Mouse (Mus musculus) CH12.LX (cell line): ENCODE data around the gene Insig1. TPM values are rescaled to one million over a fixed set of nuclear protein-coding genes. Genes with fewer than 3 reads are reported as not detected.
A peak's percentile ranks its signal among the peaks of the same experiment; 100 is the strongest.

ENCODE experiments used
- DNase-seq: peaks from one replicate; pipeline ENCODE4 v3.0.0-alpha.2; 2013; ENCODE audit errors: extremely low read depth
- H3K27ac ChIP-seq: 2 replicates; pipeline ENCODE4 v1.5.1; 2012; ENCODE audit warnings: low read depth, mild to moderate bottlenecking, control low read depth, moderate library complexity; ENCODE audit not compliant: insufficient read depth
- H3K27me3 ChIP-seq: replicated peaks from 2 replicates; pipeline ENCODE3; 2012; ENCODE audit warnings: inconsistent platforms
- H3K36me3 ChIP-seq, 2 experiments: replicated peaks in 1 of 2; 2 replicates each; pipeline versions ENCODE3 to v1.6.1; 2012; ENCODE audit warnings: inconsistent platforms in 1 of 2, low read length in 1 of 2, mild to moderate bottlenecking in 1 of 2, mixed read lengths in 1 of 2, moderate library complexity in 1 of 2; ENCODE audit not compliant: control insufficient read depth in 1 of 2, insufficient read depth in 1 of 2
- H3K4me1 ChIP-seq, 2 experiments: 2 replicates each; pipeline ENCODE4 v1.6.1; 2012; ENCODE audit warnings: inconsistent platforms in 1 of 2, moderate library complexity in 1 of 2; ENCODE audit not compliant: insufficient read depth in 2 of 2, control insufficient read depth in 1 of 2
- H3K4me2 ChIP-seq: 2 replicates; pipeline ENCODE4 v1.6.1; 2012; ENCODE audit warnings: low read depth, mild to moderate bottlenecking, control low read depth; ENCODE audit not compliant: poor library complexity, insufficient read depth, severe bottlenecking
- H3K4me3 ChIP-seq, 3 experiments: fragments of 150-350 bp in 1 of 3; sonication (generic) in 1 of 3; replicated peaks in 1 of 3; 2 replicates each; pipeline versions ENCODE3 to v1.5.1; 2011 to 2012; ENCODE audit warnings: low read depth in 2 of 3, low read length in 2 of 3, mild to moderate bottlenecking in 2 of 3, moderate library complexity in 2 of 3, control low read depth in 1 of 3, improper control_type of control experiment in 1 of 3, inconsistent platforms in 1 of 3, mixed read lengths in 1 of 3; ENCODE audit not compliant: poor library complexity in 1 of 3
- H3K79me2 ChIP-seq: replicated peaks from 2 replicates; pipeline ENCODE4 v1.6.1; 2012; ENCODE audit warnings: mild to moderate bottlenecking, moderate library complexity; ENCODE audit not compliant: control insufficient read depth, poor library complexity, insufficient read depth, severe bottlenecking; ENCODE audit errors: extremely low read depth
- H3K9ac ChIP-seq: 2 replicates; pipeline ENCODE4 v1.6.1; 2012; ENCODE audit warnings: low read depth, mild to moderate bottlenecking, control low read depth, moderate library complexity; ENCODE audit not compliant: insufficient read depth
- H3K9me3 ChIP-seq: replicated peaks from 2 replicates; pipeline ENCODE3; 2012; ENCODE audit warnings: low read length, inconsistent platforms, mixed read lengths
- BHLHE40 ChIP-seq: IDR thresholded peaks from 2 replicates; pipeline ENCODE4 v1.6.1; 2011; ENCODE audit warnings: mild to moderate bottlenecking, low read depth, low read length, improper control_type of control experiment
- CHD1 ChIP-seq: IDR thresholded peaks from 2 replicates; pipeline ENCODE4 v1.6.1; 2012; ENCODE audit warnings: low read depth, low read length, improper control_type of control experiment, inconsistent platforms
- CHD2 ChIP-seq: IDR thresholded peaks from 2 replicates; pipeline ENCODE4 v1.6.1; 2011; ENCODE audit warnings: low read length, improper control_type of control experiment
- CTCF ChIP-seq, 2 experiments: IDR thresholded peaks in 1 of 2; conservative IDR thresholded peaks in 1 of 2; 2 replicates each; pipeline ENCODE4 v1.5.1; 2011 to 2012; ENCODE audit warnings: low read depth in 2 of 2, low read length in 2 of 2, improper control_type of control experiment in 1 of 2, inconsistent platforms in 1 of 2, mild to moderate bottlenecking in 1 of 2, moderate library complexity in 1 of 2
- E2F4 ChIP-seq: IDR thresholded peaks from 2 replicates; pipeline ENCODE4 v1.6.1; 2011; ENCODE audit warnings: low read depth, low read length, improper control_type of control experiment; ENCODE audit not compliant: insufficient replicate concordance
- GABPA ChIP-seq: IDR thresholded peaks from 2 replicates; pipeline ENCODE4 v1.6.1; 2012; ENCODE audit warnings: low read depth, low read length, improper control_type of control experiment, inconsistent platforms; ENCODE audit not compliant: insufficient replicate concordance
- HCFC1 ChIP-seq: IDR thresholded peaks from 2 replicates; pipeline ENCODE4 v1.6.1; 2012; ENCODE audit warnings: low read depth, mild to moderate bottlenecking, inconsistent platforms, low read length, improper control_type of control experiment
- IRF4 ChIP-seq: IDR thresholded peaks from 2 replicates; pipeline ENCODE4 v1.6.1; 2014; ENCODE audit warnings: low read depth, mild to moderate bottlenecking, inconsistent platforms, low read length, improper control_type of control experiment
- JUN ChIP-seq: IDR thresholded peaks from 2 replicates; pipeline ENCODE4 v1.6.1; 2011; ENCODE audit warnings: low read depth, mild to moderate bottlenecking, low read length, improper control_type of control experiment, moderate library complexity; ENCODE audit not compliant: insufficient read depth
- JUND ChIP-seq: conservative IDR thresholded peaks from 2 replicates; pipeline ENCODE4 v1.6.1; 2011; ENCODE audit warnings: low read depth, low read length, improper control_type of control experiment
- KAT2A ChIP-seq: IDR thresholded peaks from 2 replicates; pipeline ENCODE4 v1.6.1; 2012; ENCODE audit warnings: low read length, improper control_type of control experiment, inconsistent platforms; ENCODE audit not compliant: insufficient replicate concordance
- MAFK ChIP-seq: IDR thresholded peaks from 2 replicates; pipeline ENCODE4 v1.6.1; 2011; ENCODE audit warnings: low read length, improper control_type of control experiment; ENCODE audit not compliant: insufficient replicate concordance
- MAZ ChIP-seq: IDR thresholded peaks from 2 replicates; pipeline ENCODE4 v1.6.1; 2012; ENCODE audit warnings: low read depth, mild to moderate bottlenecking, inconsistent platforms, low read length, improper control_type of control experiment, moderate library complexity
- MEF2A ChIP-seq: IDR thresholded peaks from 2 replicates; pipeline ENCODE4 v1.6.1; 2014; ENCODE audit warnings: low read depth, mild to moderate bottlenecking, inconsistent platforms, low read length, improper control_type of control experiment, borderline replicate concordance
- MYC ChIP-seq: IDR thresholded peaks from 2 replicates; pipeline ENCODE4 v1.6.1; 2011; ENCODE audit warnings: low read depth, mild to moderate bottlenecking, improper control_type of control experiment, low read length
- NELFE ChIP-seq: IDR thresholded peaks from 2 replicates; pipeline ENCODE4 v1.6.1; 2011; ENCODE audit warnings: low read depth, low read length, improper control_type of control experiment
- NRF1 ChIP-seq: IDR thresholded peaks from 2 replicates; pipeline ENCODE4 v1.6.1; 2014; ENCODE audit warnings: low read depth, mild to moderate bottlenecking, inconsistent platforms, low read length, improper control_type of control experiment, moderate library complexity
- PAX5 ChIP-seq: IDR thresholded peaks from 2 replicates; pipeline ENCODE4 v1.6.1; 2012; ENCODE audit warnings: low read length, inconsistent platforms, mixed read lengths
- POLR2A ChIP-seq: IDR thresholded peaks from 2 replicates; pipeline ENCODE4 v1.6.1; 2011; ENCODE audit warnings: low read depth, mild to moderate bottlenecking, improper control_type of control experiment, low read length
- POLR2AphosphoS2 ChIP-seq: IDR thresholded peaks from 2 replicates; pipeline ENCODE4 v1.6.1; 2011; ENCODE audit warnings: low read depth, low read length, improper control_type of control experiment
- RAD21 ChIP-seq: IDR thresholded peaks from 2 replicates; pipeline ENCODE4 v1.6.1; 2011; ENCODE audit warnings: low read depth, mild to moderate bottlenecking, low read length, improper control_type of control experiment, moderate library complexity
- RCOR1 ChIP-seq: conservative IDR thresholded peaks from 2 replicates; pipeline ENCODE4 v1.6.1; 2012; ENCODE audit warnings: low read depth, mild to moderate bottlenecking, inconsistent platforms, low read length, improper control_type of control experiment
- SIN3A ChIP-seq: IDR thresholded peaks from 2 replicates; pipeline ENCODE4 v1.6.1; 2012; ENCODE audit warnings: low read length, improper control_type of control experiment, inconsistent platforms
- SMC3 ChIP-seq: IDR thresholded peaks from 2 replicates; pipeline ENCODE4 v1.6.1; 2011; ENCODE audit warnings: low read depth, low read length, improper control_type of control experiment
- TBP ChIP-seq: conservative IDR thresholded peaks from 2 replicates; pipeline ENCODE4 v1.6.1; 2011; ENCODE audit warnings: low read depth, low read length, improper control_type of control experiment
- TCF12 ChIP-seq: IDR thresholded peaks from 2 replicates; pipeline ENCODE4 v1.6.1; 2014; ENCODE audit warnings: low read depth, mild to moderate bottlenecking, inconsistent platforms, low read length, improper control_type of control experiment
- UBTF ChIP-seq: IDR thresholded peaks from 2 replicates; pipeline ENCODE4 v1.6.1; 2012; ENCODE audit warnings: low read depth, mild to moderate bottlenecking, inconsistent platforms, low read length, improper control_type of control experiment, moderate library complexity
- USF1 ChIP-seq: IDR thresholded peaks from 2 replicates; pipeline ENCODE4 v1.6.1; 2014; ENCODE audit warnings: low read depth, mild to moderate bottlenecking, inconsistent platforms, low read length, improper control_type of control experiment
- USF2 ChIP-seq: conservative IDR thresholded peaks from 2 replicates; pipeline ENCODE4 v1.6.1; 2011; ENCODE audit warnings: low read depth, low read length, improper control_type of control experiment
- ZC3H11A ChIP-seq: IDR thresholded peaks from 2 replicates; pipeline ENCODE4 v1.6.1; 2012; ENCODE audit warnings: low read depth, mild to moderate bottlenecking, inconsistent platforms, low read length, improper control_type of control experiment
- ZKSCAN1 ChIP-seq: IDR thresholded peaks from 2 replicates; pipeline ENCODE4 v1.6.1; 2012; ENCODE audit warnings: low read depth, inconsistent platforms, low read length, improper control_type of control experiment, borderline replicate concordance
- ZMIZ1 ChIP-seq: IDR thresholded peaks from 2 replicates; pipeline ENCODE4 v1.6.1; 2012; ENCODE audit warnings: low read depth, mild to moderate bottlenecking, inconsistent platforms, low read length, improper control_type of control experiment
- dilution Hi-C: fragments of 300-500 bp; cut with MboI; formaldehyde crosslinking; loops from 2 replicates; pipeline ENCODE4 v1.14.3; 2020; ENCODE audit warnings: low sequenced_read_pairs; ENCODE audit not compliant: extremely low pct_unique_long_range_greater_than_20kb, extremely low pct_ligation_motif_present
- in situ Hi-C: fragments of 300-500 bp; cut with MboI; formaldehyde crosslinking; loops from 3 replicates; pipeline ENCODE4 v1.14.3; 2019; ENCODE audit warnings: low sequenced_read_pairs, low pct_ligation_motif_present, low pct_unique_long_range_greater_than_20kb, mixed read lengths
- polyA plus RNA-seq: library from polyadenylated mRNA; unstranded; fragments of >175 nt; gene quantifications from 2 replicates; pipeline ENCODE4 v1.2.1, GENCODE M21; 2012; ENCODE audit warnings: low read depth; ENCODE audit not compliant: insufficient read length
- total RNA-seq, 2 experiments: library from RNA; depleted of rRNA; stranded (reverse); fragments of 300-350 nt in 1 of 2; fragments of >200 nt in 1 of 2; gene quantifications; 2 replicates each; pipeline ENCODE4 v1.2.3; 2012 to 2014

Gene Insig1
- total and polyA plus RNA-seq, 3 experiments = 79.4 to 217 (median 96.9) TPM

DNA sequence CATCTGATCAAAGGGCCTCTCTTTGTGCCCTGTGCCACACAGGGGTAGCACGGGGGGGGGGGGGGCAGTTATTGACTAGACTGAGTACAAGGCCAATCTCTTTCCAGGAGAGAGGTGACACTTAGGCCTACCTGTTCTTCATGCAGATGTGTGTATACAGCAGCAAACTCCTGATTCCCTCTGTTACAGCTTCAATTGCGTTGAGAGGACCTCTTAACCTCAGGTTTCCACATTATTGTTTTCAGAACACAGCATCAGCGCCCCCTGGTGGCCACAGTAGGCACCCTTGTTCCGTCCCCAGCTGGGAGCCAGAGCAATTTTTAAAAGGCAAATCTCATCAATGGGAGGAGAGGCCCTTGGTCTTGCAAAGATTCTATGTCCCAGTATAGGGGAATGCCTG is 22.7 kb downstream of the Insig1 start:
- Histone ChIP-seq H3K27ac (no peak overlapping the region), H3K4me2 (no peak overlapping the region), H3K9me3 (no peaks in the 10 kb centered on the region), H3K36me3 (no peaks in the 10 kb centered on the region), H3K4me1 (peaks cover 0 to 4% of the 10 kb centered on the region in 2 experiments; a peak in 2 of 4 replicates), H3K27me3 (no peaks in the 10 kb centered on the region), H3K4me3 (no peak overlapping the region), H3K79me2 (no peaks in the 10 kb centered on the region), H3K9ac (no peak overlapping the region)
- dilution Hi-C loops (no loop called here), in situ Hi-C loops (loop anchor here (5.0 to 10.0 kb wide), 2 partner anchors 97 to 239 kb away; no protein-coding TSS in a partner anchor)
- DNase-seq = peak; percentile 73
- TF ChIP-seq NRF1 (no peak), TBP (no peak), JUN (no peak), POLR2AphosphoS2 (no peak), SMC3 (peak; percentile 90), ZKSCAN1 (no peak), MAZ (no peak), ZMIZ1 (no peak), CHD2 (no peak), RAD21 (peak; percentile 78), USF2 (no peak), MAFK (no peak), CHD1 (no peak), MEF2A (no peak), RCOR1 (no peak), IRF4 (no peak), POLR2A (no peak), TCF12 (no peak), HCFC1 (no peak), GABPA (no peak), NELFE (no peak), KAT2A (no peak), MYC (no peak), ZC3H11A (peak; percentile 44), BHLHE40 (no peak), JUND (no peak), CTCF (conservative IDR thresholded peaks at IDR 0.05 in 1 of 2, IDR thresholded peaks at IDR 0.05 in 1 of 2; ENCODE audit: low read depth in 2 of 2, low read length in 2 of 2) (peak; percentile 33 to 84; a peak in 3 of 4 replicates), USF1 (no peak), SIN3A (no peak), PAX5 (no peak), E2F4 (no peak), UBTF (no peak)
